Mouse (Mus musculus): Measurements from ENCODE around the gene Wdr77. TPM values are rescaled to one million over a fixed set of nuclear protein-coding genes. Genes with fewer than 3 reads are reported as not detected.
"Not testable (repeated sequence)": the region's sequence is repeated elsewhere in the genome, so short reads cannot be mapped to it uniquely, and the experiment has no call there.

Wdr77 gene
- total RNA-seq (2015; ENCODE audit: low replicate concordance) (11.5 and 17.6 TPM in 2 replicates), total RNA-seq (2017; ENCODE audit: low replicate concordance) (8.7 and 10.1 TPM in 2 replicates)

GRCm38 (mm10) chr3:105958974-105959580 is at the start of gene Wdr77:
TSS of gene Wdr77 (plus strand) at chr3:105959369.
- ATAC-seq (replicated peaks; ENCODE audit: low FRiP score, poor library complexity, severe bottlenecking) = peak; percentile 93

GRCm38 (mm10) chr3:105910519-105911190 is 48.5 kb upstream of the Wdr77 start:
- ATAC-seq (replicated peaks; ENCODE audit: low FRiP score, poor library complexity, severe bottlenecking) = no peak

- ATAC-seq (replicated peaks; ENCODE audit: low FRiP score, poor library complexity, severe bottlenecking) = no peak
Measured at GRCm38 (mm10) chr3:105912097-105912880, 46.9 kb upstream of the Wdr77 start.

- ATAC-seq (replicated peaks; ENCODE audit: low FRiP score, poor library complexity, severe bottlenecking) = peak; percentile 38; the same call in 1 of the 2 replicates
Measured at GRCm38 (mm10) chr3:105913839-105914681, 45.1 kb upstream of the Wdr77 start.

- no peak for ATAC-seq (replicated peaks; ENCODE audit: low FRiP score, poor library complexity, severe bottlenecking)
Measured at GRCm38 (mm10) chr3:105915281-105915680, 43.9 kb upstream of the Wdr77 start.

- not testable (repeated sequence) for ATAC-seq (replicated peaks; ENCODE audit: low FRiP score, poor library complexity, severe bottlenecking)
Measured at GRCm38 (mm10) chr3:105916455-105916854, 42.7 kb upstream of the Wdr77 start.

GRCm38 (mm10) chr3:105917656-105918354 is 41.4 kb upstream of the Wdr77 start:
- no peak for ATAC-seq (replicated peaks; ENCODE audit: low FRiP score, poor library complexity, severe bottlenecking)

- no peak for ATAC-seq (replicated peaks; ENCODE audit: low FRiP score, poor library complexity, severe bottlenecking)
Measured at GRCm38 (mm10) chr3:105918355-105918745, 40.8 kb upstream of the Wdr77 start.

GRCm38 (mm10) chr3:105920743-105921142 is 38.4 kb upstream of the Wdr77 start:
- ATAC-seq (replicated peaks; ENCODE audit: low FRiP score, poor library complexity, severe bottlenecking) = not testable (repeated sequence)

- no peak for ATAC-seq (replicated peaks; ENCODE audit: low FRiP score, poor library complexity, severe bottlenecking)
Measured at GRCm38 (mm10) chr3:105921959-105922358, 37.2 kb upstream of the Wdr77 start.

- ATAC-seq (replicated peaks; ENCODE audit: low FRiP score, poor library complexity, severe bottlenecking) = no peak
Measured at GRCm38 (mm10) chr3:105924616-105925015, 34.6 kb upstream of the Wdr77 start.

GRCm38 (mm10) chr3:105927561-105928194 is 31.5 kb upstream of the Wdr77 start:
- no peak for ATAC-seq (replicated peaks; ENCODE audit: low FRiP score, poor library complexity, severe bottlenecking)

GRCm38 (mm10) chr3:105928195-105928569 is 31.0 kb upstream of the Wdr77 start:
- ATAC-seq (replicated peaks; ENCODE audit: low FRiP score, poor library complexity, severe bottlenecking) = no peak

GRCm38 (mm10) chr3:105928781-105929180 is 30.4 kb upstream of the Wdr77 start:
- no peak for ATAC-seq (replicated peaks; ENCODE audit: low FRiP score, poor library complexity, severe bottlenecking)

- ATAC-seq (replicated peaks; ENCODE audit: low FRiP score, poor library complexity, severe bottlenecking) = no peak
Measured at GRCm38 (mm10) chr3:105929821-105930220, 29.3 kb upstream of the Wdr77 start.

- ATAC-seq (replicated peaks; ENCODE audit: low FRiP score, poor library complexity, severe bottlenecking) = no peak
Measured at GRCm38 (mm10) chr3:105931095-105931494, 28.1 kb upstream of the Wdr77 start.

- ATAC-seq (replicated peaks; ENCODE audit: low FRiP score, poor library complexity, severe bottlenecking) = no peak
Measured at GRCm38 (mm10) chr3:105932240-105933071, 26.7 kb upstream of the Wdr77 start, which contains the start of gene I830077J02Rik. TSS of gene I830077J02Rik (minus strand) at chr3:105932664.

- no peak for ATAC-seq (replicated peaks; ENCODE audit: low FRiP score, poor library complexity, severe bottlenecking)
Measured at GRCm38 (mm10) chr3:105933926-105934325, 25.2 kb upstream of the Wdr77 start.

Measured in erythroid progenitor cell, adult 5-6 weeks (primary cell).